Mouse (Mus musculus) liver, adult 2 months (tissue): Measurements from ENCODE around the gene Mgat4b.

Experiments used
- CTCF ChIP-seq: fragments of 200-500 bp; IDR thresholded peaks from 2 replicates; pipeline ENCODE4 v1.5.1; 2011; ENCODE audit warnings: low read depth, low read length, control low read depth
- POLR2A ChIP-seq: fragments of 200-500 bp; IDR thresholded peaks from 2 replicates; pipeline ENCODE4 v1.6.1; 2011; ENCODE audit warnings: low read length, control low read depth; ENCODE audit not compliant: insufficient read depth; ENCODE audit errors: extremely low read depth

GRCm38 (mm10) chr11:50177111-50177510, 33.6 kb upstream of the Mgat4b start:
- TF ChIP-seq CTCF (no peak), POLR2A (no peak)
